Mouse (Mus musculus): ENCODE data around the gene Fbxl8. TPM values are rescaled to one million over a fixed set of nuclear protein-coding genes. Genes with fewer than 3 reads are reported as not detected.

Gene Fbxl8
- total RNA-seq, 2 experiments from 2014 or later, result 0.45 to 0.87 TPM

GRCm38 (mm10) chr8:105303874-105304273 is 39.4 kb downstream of the Fbxl8 start:
- no peak for DNase-seq (ENCODE audit: low spot score in 2 of 2)

DNA sequence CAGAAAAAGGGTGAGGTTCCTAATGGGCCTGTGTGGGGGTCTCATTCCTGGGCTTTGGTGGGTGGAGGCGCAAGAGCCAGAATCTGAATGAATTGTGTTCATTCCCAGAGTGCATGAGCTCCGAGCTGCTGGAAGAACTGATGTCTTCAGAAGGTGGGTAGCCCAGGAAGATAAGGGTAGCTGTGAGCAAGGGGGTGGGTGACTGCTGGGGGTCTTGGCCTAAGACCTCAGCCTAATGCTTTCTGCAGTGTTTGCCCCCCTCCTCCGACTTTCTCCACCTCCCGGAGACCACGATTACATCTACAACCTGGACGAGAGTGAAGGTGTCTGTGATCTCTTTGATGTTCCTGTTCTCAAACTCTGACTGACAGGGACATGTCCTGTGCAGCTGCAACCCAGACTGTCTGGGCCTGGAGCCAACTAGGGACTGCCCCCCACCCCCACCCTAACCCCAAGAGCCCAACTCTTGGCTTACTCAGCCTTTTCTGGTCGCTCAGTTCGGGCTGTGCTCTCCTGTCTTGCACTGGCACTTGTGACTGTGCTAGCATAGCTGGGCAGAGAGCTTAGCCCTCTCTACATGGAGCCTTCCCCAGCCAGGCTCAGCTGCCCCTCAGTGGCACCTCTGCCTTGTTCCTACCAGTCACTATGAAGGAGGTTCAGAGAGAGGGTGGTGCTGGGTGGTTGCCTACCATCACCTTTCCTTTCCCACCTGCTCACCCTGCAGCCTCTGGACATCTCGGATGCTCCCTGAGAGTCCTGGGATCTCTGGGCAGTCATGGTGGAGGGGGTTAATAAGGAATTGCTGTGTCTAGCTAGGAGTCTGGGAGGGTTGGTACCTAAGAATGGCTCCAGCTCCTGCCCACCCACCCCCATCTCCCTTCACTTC is 40.1 kb downstream of the Fbxl8 start:
- DNase-seq (ENCODE audit: low spot score in 2 of 2), result no peak

GRCm38 (mm10) chr8:105305211-105306145 is 41.0 kb downstream of the Fbxl8 start, which contains the start of gene Elmo3:
Gene Elmo3, plus strand, starts transcription at chr8:105305601.
- DNase-seq (ENCODE audit: low spot score in 2 of 2), result peak; percentile 39 to 60

GRCm38 (mm10) chr8:105306146-105306691 is 41.8 kb downstream of the Fbxl8 start:
- no peak for DNase-seq (ENCODE audit: low spot score in 2 of 2)

GRCm38 (mm10) chr8:105307670-105308069 is 43.2 kb downstream of the Fbxl8 start:
- DNase-seq (ENCODE audit: low spot score in 2 of 2), result no peak

GRCm38 (mm10) chr8:105308428-105308827 is 44.0 kb downstream of the Fbxl8 start:
- no peak for DNase-seq (ENCODE audit: low spot score in 2 of 2)

- DNase-seq (ENCODE audit: low spot score in 2 of 2), result no peak
Measured at GRCm38 (mm10) chr8:105309142-105309847, 44.8 kb downstream of the Fbxl8 start.

DNA sequence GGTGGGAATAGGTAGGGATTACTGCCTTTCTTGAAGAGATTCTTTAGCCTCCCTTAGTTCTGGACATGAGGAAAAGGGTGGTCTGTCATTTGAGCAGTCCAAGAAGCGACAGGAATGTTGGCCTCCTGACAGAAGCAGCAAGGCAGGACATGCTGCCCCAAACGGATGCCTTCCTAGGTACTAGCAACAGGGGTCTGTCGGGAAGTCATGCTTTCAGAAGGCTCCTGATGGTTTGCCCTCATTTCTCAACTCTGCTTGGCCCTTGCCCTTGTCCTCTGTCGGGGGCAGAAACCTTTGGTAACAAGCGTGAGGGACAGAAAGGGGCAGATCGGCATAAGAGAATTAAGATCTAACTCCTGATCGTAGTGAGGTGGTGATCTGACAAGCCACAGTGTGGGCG is 45.7 kb downstream of the Fbxl8 start:
- DNase-seq (ENCODE audit: low spot score in 2 of 2), result no peak

DNA sequence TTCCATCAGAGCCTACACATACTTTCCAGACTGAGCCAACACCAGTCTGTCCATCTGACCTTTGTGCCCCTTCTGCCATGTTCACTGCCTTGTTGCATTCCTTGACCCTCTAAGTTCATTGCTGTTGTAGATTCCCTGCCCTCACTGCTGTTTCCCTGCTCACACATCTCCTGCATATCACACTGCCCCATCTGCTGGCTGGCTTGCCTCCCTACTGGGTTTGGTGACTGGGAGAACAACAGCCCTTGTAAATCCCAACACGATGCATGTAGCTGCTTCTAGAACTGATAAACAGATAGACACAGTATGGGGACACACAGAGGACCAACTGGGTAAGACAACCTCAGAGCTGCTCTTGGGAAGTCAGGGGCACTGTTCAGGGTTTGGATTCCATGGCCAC is 47.3 kb downstream of the Fbxl8 start:
- no peak for DNase-seq (ENCODE audit: low spot score in 2 of 2)

GRCm38 (mm10) chr8:105312891-105313481 is 48.5 kb downstream of the Fbxl8 start:
- no peak for DNase-seq (ENCODE audit: low spot score in 2 of 2)

- no peak for DNase-seq (ENCODE audit: low spot score in 2 of 2)
Measured at GRCm38 (mm10) chr8:105313622-105314402, 49.4 kb downstream of the Fbxl8 start.

GRCm38 (mm10) chr8:105315073-105315769 is 50.8 kb downstream of the Fbxl8 start:
- no peak for DNase-seq (ENCODE audit: low spot score in 2 of 2)

GRCm38 (mm10) chr8:105317941-105318340 is 53.5 kb downstream of the Fbxl8 start:
- no peak for DNase-seq (ENCODE audit: low spot score in 2 of 2)

DNA sequence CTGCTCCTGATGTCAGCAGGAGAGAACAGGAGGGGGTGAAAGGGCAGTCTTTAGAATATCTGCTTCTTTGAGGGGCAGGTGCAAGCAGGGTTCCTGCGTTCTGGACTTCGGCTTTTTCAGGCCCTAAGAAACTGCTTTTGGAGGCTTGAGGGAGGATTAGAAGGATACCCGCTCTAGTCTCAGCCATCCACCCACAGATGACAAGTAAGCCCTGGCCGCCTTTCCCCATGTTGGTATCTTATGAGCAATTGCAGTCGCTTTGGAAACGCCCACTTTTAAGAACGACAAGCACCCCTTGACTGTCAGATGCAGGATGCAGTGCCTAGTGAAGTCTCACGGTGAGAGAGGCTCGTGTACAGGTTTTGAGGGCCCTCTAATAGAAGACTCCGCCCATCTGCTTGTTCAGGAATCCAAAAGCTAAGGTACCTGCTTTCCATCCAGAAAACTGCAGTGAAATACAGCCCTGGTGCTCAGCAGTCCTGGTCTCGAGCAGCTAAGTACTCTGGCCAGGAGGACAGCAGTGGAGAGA is 54.3 kb downstream of the Fbxl8 start:
- no peak for DNase-seq (ENCODE audit: low spot score in 2 of 2)

Small RNA genes within 50 kb of the gene (microRNA-seq; reads per million reads assigned to microRNA genes)
- gene Gm27320 (0 reads per million in 2 experiments), gene Mir328 (3,580 to 3,773 reads per million in 2 experiments)

Other genes starting within 250 kb of the Fbxl8 start
- not detected for gene Ces3a, start 216.0 kb upstream of the Fbxl8 start, total RNA-seq (2021)
- not detected for gene Ces3b, start 180.9 kb upstream of the Fbxl8 start, total RNA-seq (2021)
- not detected for gene Ces4a, start 132.8 kb upstream of the Fbxl8 start, total RNA-seq (2021)
- 10 to 100 TPM; 32.1 to 35.7 TPM for gene Cbfb, start 94.0 kb upstream of the Fbxl8 start, total RNA-seq (2021)
- 10 to 100 TPM; 24.5 to 26.6 TPM for gene D230025D16Rik, start 39.5 kb upstream of the Fbxl8 start, total RNA-seq (2021)
- gene B3gnt9, start 9.5 kb upstream of the Fbxl8 start, total RNA-seq (2021), result 1 to 10 TPM; 3.4 to 4.2 TPM
- 1 to 10 TPM; 6.5 to 8.9 TPM for gene Tradd, start within 50 bp of the Fbxl8 start, total RNA-seq (2021)
- under 1 TPM; 0.57 to 0.83 TPM for gene Hsf4, start 5.2 kb downstream of the Fbxl8 start, total RNA-seq (2021)
- gene Nol3, start 11.5 kb downstream of the Fbxl8 start, total RNA-seq (2021), result 1 to 10 TPM; 3.6 to 3.7 TPM
- 10 to 100 TPM; 60.0 to 60.5 TPM for gene 4931428F04Rik, start 25.2 kb downstream of the Fbxl8 start, total RNA-seq (2021)
- gene Exoc3l, start 31.5 kb downstream of the Fbxl8 start, total RNA-seq (2021), result 1 to 10 TPM; 3.7 to 5.9 TPM
- gene E2f4, start 33.0 kb downstream of the Fbxl8 start, total RNA-seq (2021), result 10 to 100 TPM; 31.9 to 33.5 TPM
- gene Elmo3, start 41.0 kb downstream of the Fbxl8 start, total RNA-seq (2021), result 1 to 10 TPM; 1.2 to 2.0 TPM
- 1 to 10 TPM; 4.9 to 6.7 TPM for gene Lrrc29, start 61.6 kb downstream of the Fbxl8 start, total RNA-seq (2021)
- gene Tmem208, start 61.7 kb downstream of the Fbxl8 start, total RNA-seq (2021), result 10 to 100 TPM; 43.4 to 46.6 TPM
- gene Fhod1, start 83.3 kb downstream of the Fbxl8 start, total RNA-seq (2021), result 1 to 10 TPM; 3.3 to 3.6 TPM
- 10 to 100 TPM; 11.6 to 13.6 TPM for gene Slc9a5, start 84.2 kb downstream of the Fbxl8 start, total RNA-seq (2021)
- gene Plekhg4, start 108.6 kb downstream of the Fbxl8 start, total RNA-seq (2021), result 1 to 10 TPM; 1.8 to 1.9 TPM
- gene Kctd19, start 148.9 kb downstream of the Fbxl8 start, total RNA-seq (2021), result not detected
- gene Lrrc36, start 148.9 kb downstream of the Fbxl8 start, total RNA-seq (2021), result 1 to 10 TPM in 1 of 2 experiments, under 1 TPM in 1; 0.98 to 1.4 TPM
- gene Tppp3, start 206.9 kb downstream of the Fbxl8 start, total RNA-seq (2021), result 10 to 100 TPM; 34.5 to 40.0 TPM
- gene Zdhhc1, start 232.3 kb downstream of the Fbxl8 start, total RNA-seq (2021), result 10 to 100 TPM; 17.5 to 20.4 TPM

All from layer of hippocampus, postnatal 10 days (tissue).